Mouse (Mus musculus): ENCODE data around the gene Ubxn11. TPM values are rescaled to one million over a fixed set of nuclear protein-coding genes. Genes with fewer than 3 reads are reported as not detected.
A peak's percentile ranks its signal among the peaks of the same experiment; 100 is the strongest.

The Ubxn11 gene
- polyA plus RNA-seq, 1 experiment from 2014 or later: 7.0 TPM

GRCm38 (mm10) chr4:134119644-134120043, 17.3 kb downstream of the Ubxn11 start:
- Histone ChIP-seq H3K27me3 (ENCODE audit: control insufficient read depth, insufficient read depth, low read length) (no peaks in the 10 kb centered on the region), H3K9ac (ENCODE audit: low read length) (no peak overlapping the region), H3K27ac (ENCODE audit: low read depth, low read length) (no peak overlapping the region), H3K4me2 (ENCODE audit: low read depth, low read length, severe bottlenecking) (no peak overlapping the region), H3K4me1 (replicated peaks; ENCODE audit: control insufficient read depth, insufficient read depth, low read length) (no peaks in the 10 kb centered on the region), H3K36me3 (ENCODE audit: control insufficient read depth, insufficient read depth, low read length) (no peaks in the 10 kb centered on the region), H3K4me3 (ENCODE audit: low read depth, low read length) (no peak overlapping the region), H3K9me3 (ENCODE audit: control insufficient read depth, low read length) (no peaks in the 10 kb centered on the region)
- WGBS: 57% methylated on average over 9 of the region's 9 CpGs
- no peak for ATAC-seq (replicated peaks; ENCODE audit: low FRiP score)
- DNase-seq (ENCODE audit: low spot score): peak; percentile 74

GRCm38 (mm10) chr4:134120192-134120805, 17.9 kb downstream of the Ubxn11 start:
- Histone ChIP-seq H3K4me1 (replicated peaks; ENCODE audit: control insufficient read depth, insufficient read depth, low read length) (no peaks in the 10 kb centered on the region), H3K4me2 (ENCODE audit: low read depth, low read length, severe bottlenecking) (no peak overlapping the region), H3K27me3 (ENCODE audit: control insufficient read depth, insufficient read depth, low read length) (no peaks in the 10 kb centered on the region), H3K4me3 (ENCODE audit: low read depth, low read length) (no peak overlapping the region), H3K9ac (ENCODE audit: low read length) (no peak overlapping the region), H3K36me3 (ENCODE audit: control insufficient read depth, insufficient read depth, low read length) (no peaks in the 10 kb centered on the region), H3K9me3 (ENCODE audit: control insufficient read depth, low read length) (no peaks in the 10 kb centered on the region), H3K27ac (ENCODE audit: low read depth, low read length) (no peak overlapping the region)
- 84% methylated on average over 6 of the region's 6 CpGs for WGBS
- DNase-seq (ENCODE audit: low spot score): no peak
- ATAC-seq (replicated peaks; ENCODE audit: low FRiP score): no peak

- ATAC-seq (replicated peaks; ENCODE audit: low FRiP score) (no peak), DNase-seq (ENCODE audit: low spot score) (no peak)
- WGBS: 85% methylated on average over 4 of the region's 4 CpGs
- H3K27ac ChIP-seq (ENCODE audit: low read depth, low read length): no peak overlapping the region
- no peak overlapping the region for H3K4me2 ChIP-seq (ENCODE audit: low read depth, low read length, severe bottlenecking)
- no peak overlapping the region for H3K9ac ChIP-seq (ENCODE audit: low read length)
- H3K9me3 ChIP-seq (ENCODE audit: control insufficient read depth, low read length): no peaks in the 10 kb centered on the region
- H3K4me3 ChIP-seq (ENCODE audit: low read depth, low read length): no peak overlapping the region
- H3K4me1 ChIP-seq (replicated peaks; ENCODE audit: control insufficient read depth, insufficient read depth, low read length): no peaks in the 10 kb centered on the region
- H3K36me3 ChIP-seq (ENCODE audit: control insufficient read depth, insufficient read depth, low read length): no peaks in the 10 kb centered on the region
- H3K27me3 ChIP-seq (ENCODE audit: control insufficient read depth, insufficient read depth, low read length): no peaks in the 10 kb centered on the region
These were observed 18.5 kb downstream of the Ubxn11 start for GRCm38 (mm10) chr4:134120916-134121315.

- DNase-seq (ENCODE audit: low spot score) (no peak), ATAC-seq (replicated peaks; ENCODE audit: low FRiP score) (no peak)
- Histone ChIP-seq H3K9ac (ENCODE audit: low read length) (no peak overlapping the region), H3K4me2 (ENCODE audit: low read depth, low read length, severe bottlenecking) (no peak overlapping the region), H3K9me3 (ENCODE audit: control insufficient read depth, low read length) (no peaks in the 10 kb centered on the region), H3K27me3 (ENCODE audit: control insufficient read depth, insufficient read depth, low read length) (no peaks in the 10 kb centered on the region), H3K4me3 (ENCODE audit: low read depth, low read length) (no peak overlapping the region), H3K36me3 (ENCODE audit: control insufficient read depth, insufficient read depth, low read length) (no peaks in the 10 kb centered on the region), H3K4me1 (replicated peaks; ENCODE audit: control insufficient read depth, insufficient read depth, low read length) (no peaks in the 10 kb centered on the region), H3K27ac (ENCODE audit: low read depth, low read length) (no peak overlapping the region)
- 60% methylated on average over 4 of the region's 4 CpGs for WGBS
These were observed 19.2 kb downstream of the Ubxn11 start for GRCm38 (mm10) chr4:134121571-134121970.

GRCm38 (mm10) chr4:134122281-134122680, 19.9 kb downstream of the Ubxn11 start:
- ATAC-seq (replicated peaks; ENCODE audit: low FRiP score) (no peak), DNase-seq (ENCODE audit: low spot score) (no peak)
- Histone ChIP-seq H3K4me1 (replicated peaks; ENCODE audit: control insufficient read depth, insufficient read depth, low read length) (0 out of 2 replicates have a peak, but pooled peaks cover 2% of the 10 kb centered on the region), H3K36me3 (ENCODE audit: control insufficient read depth, insufficient read depth, low read length) (no peaks in the 10 kb centered on the region), H3K9me3 (ENCODE audit: control insufficient read depth, low read length) (no peaks in the 10 kb centered on the region), H3K9ac (ENCODE audit: low read length) (no peak overlapping the region), H3K4me3 (ENCODE audit: low read depth, low read length) (no peak overlapping the region), H3K27me3 (ENCODE audit: control insufficient read depth, insufficient read depth, low read length) (no peaks in the 10 kb centered on the region), H3K27ac (ENCODE audit: low read depth, low read length) (no peak overlapping the region), H3K4me2 (ENCODE audit: low read depth, low read length, severe bottlenecking) (no peak overlapping the region)
- 75% methylated on average over 3 of the region's 3 CpGs for WGBS

GRCm38 (mm10) chr4:134123147-134123546, 20.8 kb downstream of the Ubxn11 start:
- no peaks in the 10 kb centered on the region for H3K9me3 ChIP-seq (ENCODE audit: control insufficient read depth, low read length)
- H3K4me3 ChIP-seq (ENCODE audit: low read depth, low read length): no peak overlapping the region
- 87% methylated on average over 6 of the region's 6 CpGs for WGBS
- DNase-seq (ENCODE audit: low spot score): no peak
- H3K27me3 ChIP-seq (ENCODE audit: control insufficient read depth, insufficient read depth, low read length): no peaks in the 10 kb centered on the region
- no peak overlapping the region for H3K9ac ChIP-seq (ENCODE audit: low read length)
- no peaks in the 10 kb centered on the region for H3K36me3 ChIP-seq (ENCODE audit: control insufficient read depth, insufficient read depth, low read length)
- H3K27ac ChIP-seq (ENCODE audit: low read depth, low read length): no peak overlapping the region
- 0 out of 2 replicates have a peak, but pooled peaks cover 5% of the 10 kb centered on the region for H3K4me1 ChIP-seq (replicated peaks; ENCODE audit: control insufficient read depth, insufficient read depth, low read length)
- no peak overlapping the region for H3K4me2 ChIP-seq (ENCODE audit: low read depth, low read length, severe bottlenecking)
- no peak for ATAC-seq (replicated peaks; ENCODE audit: low FRiP score)

GRCm38 (mm10) chr4:134123680-134124551, 21.5 kb downstream of the Ubxn11 start:
- H3K9ac ChIP-seq (ENCODE audit: low read length): no peak overlapping the region
- 24% methylated on average over 17 of the region's 17 CpGs for WGBS
- ATAC-seq (replicated peaks; ENCODE audit: low FRiP score): no peak
- DNase-seq (ENCODE audit: low spot score): peak; percentile 83
- peaks cover 6% of the 10 kb centered on the region; the same call in 1 of the 2 replicates for H3K4me1 ChIP-seq (replicated peaks; ENCODE audit: control insufficient read depth, insufficient read depth, low read length)
- H3K27ac ChIP-seq (ENCODE audit: low read depth, low read length): no peak overlapping the region
- H3K9me3 ChIP-seq (ENCODE audit: control insufficient read depth, low read length): no peaks in the 10 kb centered on the region
- no peaks in the 10 kb centered on the region for H3K27me3 ChIP-seq (ENCODE audit: control insufficient read depth, insufficient read depth, low read length)
- H3K4me2 ChIP-seq (ENCODE audit: low read depth, low read length, severe bottlenecking): no peak overlapping the region
- H3K4me3 ChIP-seq (ENCODE audit: low read depth, low read length): no peak overlapping the region
- H3K36me3 ChIP-seq (ENCODE audit: control insufficient read depth, insufficient read depth, low read length): no peaks in the 10 kb centered on the region

GRCm38 (mm10) chr4:134125383-134126060, 23.2 kb downstream of the Ubxn11 start:
- Histone ChIP-seq H3K9ac (ENCODE audit: low read length) (no peak overlapping the region), H3K36me3 (ENCODE audit: control insufficient read depth, insufficient read depth, low read length) (no peaks in the 10 kb centered on the region), H3K27me3 (ENCODE audit: control insufficient read depth, insufficient read depth, low read length) (no peaks in the 10 kb centered on the region), H3K9me3 (ENCODE audit: control insufficient read depth, low read length) (no peaks in the 10 kb centered on the region), H3K4me3 (ENCODE audit: low read depth, low read length) (no peak overlapping the region), H3K4me2 (ENCODE audit: low read depth, low read length, severe bottlenecking) (no peak overlapping the region), H3K4me1 (replicated peaks; ENCODE audit: control insufficient read depth, insufficient read depth, low read length) (peaks cover 12% of the 10 kb centered on the region; the same call in 1 of the 2 replicates), H3K27ac (ENCODE audit: low read depth, low read length) (no peak overlapping the region)
- no peak for ATAC-seq (replicated peaks; ENCODE audit: low FRiP score)
- DNase-seq (ENCODE audit: low spot score): peak; percentile 47
- WGBS: 87% methylated on average over 15 of the region's 15 CpGs

All from forebrain, embryonic 11.5 days (tissue).